Mouse (Mus musculus) G1E (cell line): ENCODE results near the gene Vipr1.

ENCODE experiments used
- CTCF ChIP-seq: IDR thresholded peaks from 2 replicates; pipeline ENCODE4 v1.5.1; 2012; ENCODE audit warnings: low read depth, low read length, inconsistent platforms, mixed read lengths
- GATA1 ChIP-seq: IDR thresholded peaks from 2 replicates; pipeline ENCODE4 v1.6.1; 2012; ENCODE audit warnings: borderline replicate concordance, low read length, inconsistent platforms, mixed read lengths
- POLR2AphosphoS5 ChIP-seq: IDR thresholded peaks from 2 replicates; pipeline ENCODE4 v1.6.1; 2012; ENCODE audit warnings: low read depth, low read length, inconsistent platforms; ENCODE audit not compliant: insufficient replicate concordance
- TAL1 ChIP-seq: conservative IDR thresholded peaks from 2 replicates; pipeline ENCODE4 v1.6.1; 2012; ENCODE audit warnings: low read depth, low read length, inconsistent platforms, mixed read lengths

- TF ChIP-seq TAL1 (no peak), CTCF (no peak), GATA1 (no peak), POLR2AphosphoS5 (no peak)
Observed at GRCm38 (mm10) chr9:121614241-121614757, 28.2 kb upstream of the Vipr1 start.
